Comparison of ENCODE assay signal across 11 mouse cellular contexts in genomic region chr2:156716683-156717082, GRCm38 (mm10). TPM values are rescaled to one million over a fixed set of nuclear protein-coding genes. Genes with fewer than 3 reads are reported as not detected.
DNase-seq lines count a peak whose midpoint lies in the region; ATAC-seq and TF ChIP-seq lines count a peak whose summit lies in the region.
"Had no signal": no experiment of that assay in that cellular context is flagged by ENCODE, and none has a peak within 500 bp of the region (broad histone marks: within the 10 kb centered on the region; RNA-seq: fewer than 3 reads in every experiment).

No protein-coding gene starts in this region.

- H3K9me3 ChIP-seq in heart, embryonic 16.5 days (replicated peaks; ENCODE audit: control insufficient read depth, low read length) = no peaks in the 10 kb centered on the region
- H3K9me3 ChIP-seq in lung, postnatal 0 days (ENCODE audit: low read length) = no peaks in the 10 kb centered on the region
- H3K9me3 ChIP-seq in hindbrain, embryonic 16.5 days (ENCODE audit: control insufficient read depth, low read length) = no peaks in the 10 kb centered on the region
- H3K9me3 ChIP-seq: liver, embryonic 13.5 days had no signal

- H3K4me2 ChIP-seq in heart, embryonic 16.5 days (ENCODE audit: low read depth, low read length) = peak overlapping the region; percentile 64; the same call in 1 of the 2 replicates
- H3K4me2 ChIP-seq in lung, postnatal 0 days (replicated peaks; ENCODE audit: low read depth, low read length) = peak overlapping the region; percentile 42; the same call in 1 of the 2 replicates
- H3K4me2 ChIP-seq in hindbrain, embryonic 16.5 days (ENCODE audit: low read length) = no peak overlapping the region; the same call in 1 of the 2 replicates

- H3K27ac ChIP-seq in heart, embryonic 16.5 days (ENCODE audit: low read length) = no peak overlapping the region
- no peak overlapping the region for H3K27ac ChIP-seq in lung, postnatal 0 days (ENCODE audit: low read length)
- peak overlapping the region; percentile 78 for H3K27ac ChIP-seq in hindbrain, embryonic 16.5 days (ENCODE audit: low read depth, low read length)

- peak; percentile 58 for DNase-seq in cerebellum, adult 11-12 months
- DNase-seq in heart, adult 8-10 months (ENCODE audit: low spot score) = no peak
- no peak for DNase-seq in lung, postnatal 0 days (ENCODE audit: low spot score)
- no peak for DNase-seq in lung, postnatal 14 days
- DNase-seq in urinary bladder, postnatal 36 days (ENCODE audit: low spot score in 2 of 2) = no peak
- DNase-seq: gastrocnemius, postnatal 36 days; liver, embryonic 13.5 days had no signal

- peak overlapping the region; percentile 43; the same call in 1 of the 2 replicates for H3K4me3 ChIP-seq in heart, embryonic 16.5 days (ENCODE audit: low read length)
- H3K4me3 ChIP-seq in lung, postnatal 0 days (ENCODE audit: low read depth, low read length) = no peak overlapping the region
- no peak overlapping the region for H3K4me3 ChIP-seq in hindbrain, embryonic 16.5 days (ENCODE audit: low read length)
- H3K4me3 ChIP-seq: liver, embryonic 13.5 days; myocyte had no signal

- no peak for TF ChIP-seq EP300 in lung, postnatal 0 days (IDR thresholded peaks at IDR 0.05)

- WGBS in heart, embryonic 16.5 days = 60% methylated on average over 6 of the region's 6 CpGs
- WGBS in lung, postnatal 0 days = 57% methylated on average over 6 of the region's 6 CpGs
- 75% methylated on average over 6 of the region's 6 CpGs for WGBS in hindbrain, embryonic 16.5 days

- peaks cover 35% of the 10 kb centered on the region for H3K4me1 ChIP-seq in heart, embryonic 16.5 days (ENCODE audit: control insufficient read depth, insufficient read depth, low read length)
- peaks cover 23% of the 10 kb centered on the region for H3K4me1 ChIP-seq in lung, postnatal 0 days (ENCODE audit: insufficient read depth, low read depth, low read length)
- peaks cover 23% of the 10 kb centered on the region for H3K4me1 ChIP-seq in hindbrain, embryonic 16.5 days (ENCODE audit: control insufficient read depth, insufficient read depth, low read depth, low read length)

- H3K9ac ChIP-seq in heart, embryonic 16.5 days (ENCODE audit: low read length) = no peak overlapping the region
- no peak overlapping the region for H3K9ac ChIP-seq in lung, postnatal 0 days (replicated peaks; ENCODE audit: low read depth)
- no peak overlapping the region; the same call in 1 of the 2 replicates for H3K9ac ChIP-seq in hindbrain, embryonic 16.5 days (ENCODE audit: low read depth, low read length)
- H3K9ac ChIP-seq: liver, embryonic 13.5 days had no signal

- no peaks in the 10 kb centered on the region for H3K27me3 ChIP-seq in heart, embryonic 16.5 days (ENCODE audit: control insufficient read depth, insufficient read depth, low read length)
- no peaks in the 10 kb centered on the region for H3K27me3 ChIP-seq in lung, postnatal 0 days (replicated peaks; ENCODE audit: insufficient read depth, low read length)
- no peaks in the 10 kb centered on the region for H3K27me3 ChIP-seq in hindbrain, embryonic 16.5 days (replicated peaks; ENCODE audit: control insufficient read depth, insufficient read depth, low read length)
- H3K27me3 ChIP-seq: liver, embryonic 13.5 days had no signal

- no peak for ATAC-seq in cerebellum, adult (ENCODE audit: insufficient number of reproducible peaks, low FRiP score, low TSS enrichment)
- ATAC-seq in heart, embryonic 16.5 days (replicated peaks; ENCODE audit: extremely low read depth, insufficient read depth, low FRiP score) = no peak
- no peak for ATAC-seq in lung, postnatal 0 days
- ATAC-seq in hindbrain, embryonic 16.5 days = no peak

- TF ChIP-seq CTCF in lung, postnatal 0 days (IDR thresholded peaks at IDR 0.05) = no peak

- H3K36me3 ChIP-seq in heart, embryonic 16.5 days (ENCODE audit: control insufficient read depth, insufficient read depth) = 0 out of 2 replicates have a peak, but pooled peaks cover 5% of the 10 kb centered on the region
- H3K36me3 ChIP-seq in lung, postnatal 0 days (ENCODE audit: insufficient read depth, low read length) = no peaks in the 10 kb centered on the region
- 0 out of 2 replicates have a peak, but pooled peaks cover 2% of the 10 kb centered on the region for H3K36me3 ChIP-seq in hindbrain, embryonic 16.5 days (ENCODE audit: control insufficient read depth, insufficient read depth, low read length)
- H3K36me3 ChIP-seq: liver, embryonic 13.5 days had no signal

RNA-seq across cellular contexts. Expression of gene Myl9, which starts 58.5 kb away (rescaled TPM):
- 1,725 and 1,731 TPM in 2 replicates for polyA plus RNA-seq in heart, embryonic 16.5 days (2015; fragmentation: Nextera tagmentation; extraction: Ambion mirVana)
- 10 to 100 TPM; 40.0 to 70.3 (median 65.6) TPM for total RNA-seq in heart, adult 8-10 months (2022)
- 222 and 240 TPM in 2 replicates for polyA plus RNA-seq in lung, postnatal 0 days (2015; fragmentation: Nextera tagmentation; extraction: Ambion mirVana)
- 46.9 and 52.0 TPM in 2 replicates for polyA plus RNA-seq in hindbrain, embryonic 16.5 days (2015; fragmentation: Nextera tagmentation; extraction: Ambion mirVana)
